Mouse (Mus musculus) gastrocnemius, adult 8-10 months (tissue): ENCODE measurements at regions not wholly inside any gene's neighbourhood (a gene's known extent, or its start where the extent isn't known, plus 50 kb on each side); places are given as distances from the start of the nearest gene placed in this dataset.

Experiments used
- DNase-seq, 2 experiments: peaks; one replicate each; pipeline ENCODE4 v3.0.0; 2022; ENCODE audit warnings: low spot score in 2 of 2

DNA sequence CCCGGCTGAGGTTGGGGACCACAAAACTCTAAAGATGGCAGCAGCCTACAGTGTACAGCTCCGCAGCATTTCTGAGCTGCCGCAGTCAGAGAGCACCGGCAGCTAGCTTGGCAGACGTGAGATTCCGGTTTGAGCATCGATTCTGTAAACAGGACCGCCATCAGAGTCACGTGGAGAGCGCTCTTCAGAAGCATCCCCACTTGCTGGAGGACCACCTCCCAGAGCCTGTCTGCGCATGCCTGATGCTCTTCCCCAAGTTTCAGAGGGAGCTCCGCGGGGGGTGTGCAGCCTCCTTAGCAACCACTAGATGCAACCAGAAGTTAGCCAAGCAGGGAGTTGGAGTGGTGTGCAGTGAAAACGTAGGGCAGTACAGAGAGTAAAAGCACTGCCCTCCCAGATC lies 52.7 kb upstream of the Daam1 start:
- DNase-seq: no peak

DNA sequence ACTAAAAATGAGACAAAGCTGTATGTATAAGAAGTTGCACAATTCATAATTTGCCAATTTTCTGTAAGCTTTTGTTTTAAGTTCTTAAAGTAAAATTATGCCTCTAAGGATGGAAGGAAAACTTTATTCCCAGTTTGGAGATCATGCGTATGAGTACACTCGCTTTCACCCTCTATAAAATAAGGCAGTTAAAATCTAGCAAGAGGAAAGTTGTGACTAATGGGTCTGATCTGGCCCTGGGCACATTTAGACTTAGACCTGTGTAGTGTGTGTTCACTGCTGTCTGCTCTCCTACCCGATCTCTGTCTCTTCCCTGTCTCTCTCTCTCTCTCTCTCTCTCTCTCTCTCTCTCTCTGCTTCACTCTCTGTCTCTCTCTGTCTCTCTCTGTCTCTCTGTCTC lies 51.9 kb upstream of the Daam1 start:
- no peak for DNase-seq

DNA sequence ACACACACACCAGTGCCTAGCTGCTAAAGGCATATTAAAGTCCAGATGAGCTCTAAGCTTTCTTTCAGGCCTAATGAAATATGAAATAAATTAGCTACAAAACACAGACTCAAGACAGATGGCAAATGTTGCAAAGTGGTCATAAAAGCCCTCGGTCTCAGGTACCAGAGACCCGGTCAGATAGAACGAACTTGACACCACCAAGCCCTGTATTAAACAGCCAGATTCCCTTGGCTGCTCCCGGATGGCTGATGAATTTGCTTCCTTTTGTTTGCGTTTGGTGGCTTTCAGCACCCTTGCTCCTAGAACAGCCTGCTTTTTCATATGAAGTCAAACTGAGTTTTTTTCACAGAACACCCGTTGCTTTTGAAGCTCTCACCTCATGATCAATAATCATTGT lies 51.5 kb upstream of the Daam1 start:
- DNase-seq: no peak
